Mouse (Mus musculus): ENCODE data around the gene Smim10l1. TPM values are rescaled to one million over a fixed set of nuclear protein-coding genes. Genes with fewer than 3 reads are reported as not detected.
A peak's percentile ranks its signal among the peaks of the same experiment; 100 is the strongest.

Gene Smim10l1
- 41.0 and 43.3 TPM in 2 replicates for polyA plus RNA-seq (2014; fragmentation: Nextera tagmentation; extraction: Ambion mirVana)

- Histone ChIP-seq H3K27ac (ENCODE audit: low read depth, low read length) (peak within 1 kb of the TSS; percentile 92), H3K9me3 (ENCODE audit: control insufficient read depth, low read length) (no peaks in the 10 kb centered on the region), H3K4me1 (replicated peaks; ENCODE audit: control insufficient read depth, insufficient read depth, low read length) (no peaks in the 10 kb centered on the region), H3K4me2 (peak within 1 kb of the TSS; percentile 75), H3K4me3 (ENCODE audit: low read depth, low read length) (peak within 1 kb of the TSS; percentile 81), H3K9ac (ENCODE audit: low read depth, low read length) (peak within 1 kb of the TSS; percentile 88), H3K36me3 (ENCODE audit: control insufficient read depth, insufficient read depth, low read length) (no peaks in the 10 kb centered on the region; the same call in 1 of the 2 replicates), H3K27me3 (replicated peaks; ENCODE audit: control insufficient read depth, insufficient read depth, low read length) (no peaks in the 10 kb centered on the region)
- DNase-seq (ENCODE audit: low spot score) = no peak
- ATAC-seq (replicated peaks; ENCODE audit: low FRiP score) = no peak
These were observed at the start of gene Smim10l1 for GRCm38 (mm10) chr6:133104609-133104921. Gene Smim10l1 (plus strand): TSS chr6:133104909.

- ATAC-seq (replicated peaks; ENCODE audit: low FRiP score) (no peak), DNase-seq (ENCODE audit: low spot score) (no peak)
- Histone ChIP-seq H3K9ac (ENCODE audit: low read depth, low read length) (no peak within 1 kb of the TSS), H3K36me3 (ENCODE audit: control insufficient read depth, insufficient read depth, low read length) (no peaks in the 10 kb centered on the region), H3K27me3 (replicated peaks; ENCODE audit: control insufficient read depth, insufficient read depth, low read length) (no peaks in the 10 kb centered on the region), H3K9me3 (ENCODE audit: control insufficient read depth, low read length) (no peaks in the 10 kb centered on the region), H3K4me2 (no peak within 1 kb of the TSS), H3K4me3 (ENCODE audit: low read depth, low read length) (no peak within 1 kb of the TSS), H3K4me1 (replicated peaks; ENCODE audit: control insufficient read depth, insufficient read depth, low read length) (no peaks in the 10 kb centered on the region), H3K27ac (ENCODE audit: low read depth, low read length) (no peak within 1 kb of the TSS)
These were observed 49.0 kb upstream of the Smim10l1 start, which contains the start of gene Tas2r140 for GRCm38 (mm10) chr6:133055716-133056115. Gene Tas2r140 (minus strand): TSS chr6:133055816.

GRCm38 (mm10) chr6:133092226-133092625 is 12.5 kb upstream of the Smim10l1 start:
- ATAC-seq (replicated peaks; ENCODE audit: low FRiP score) (no peak), DNase-seq (ENCODE audit: low spot score) (no peak)
- Histone ChIP-seq H3K27me3 (replicated peaks; ENCODE audit: control insufficient read depth, insufficient read depth, low read length) (no peaks in the 10 kb centered on the region), H3K36me3 (ENCODE audit: control insufficient read depth, insufficient read depth, low read length) (no peaks in the 10 kb centered on the region), H3K27ac (ENCODE audit: low read depth, low read length) (no peak overlapping the region), H3K9ac (ENCODE audit: low read depth, low read length) (no peak overlapping the region), H3K4me1 (replicated peaks; ENCODE audit: control insufficient read depth, insufficient read depth, low read length) (no peaks in the 10 kb centered on the region), H3K4me3 (ENCODE audit: low read depth, low read length) (no peak overlapping the region), H3K9me3 (ENCODE audit: control insufficient read depth, low read length) (no peaks in the 10 kb centered on the region), H3K4me2 (no peak overlapping the region)
- WGBS = 86% methylated on average over 8 of the region's 8 CpGs

- Histone ChIP-seq H3K27ac (ENCODE audit: low read depth, low read length) (no peak overlapping the region), H3K9me3 (ENCODE audit: control insufficient read depth, low read length) (no peaks in the 10 kb centered on the region), H3K4me1 (replicated peaks; ENCODE audit: control insufficient read depth, insufficient read depth, low read length) (no peaks in the 10 kb centered on the region), H3K9ac (ENCODE audit: low read depth, low read length) (no peak overlapping the region), H3K27me3 (replicated peaks; ENCODE audit: control insufficient read depth, insufficient read depth, low read length) (no peaks in the 10 kb centered on the region), H3K4me2 (no peak overlapping the region), H3K4me3 (ENCODE audit: low read depth, low read length) (no peak overlapping the region), H3K36me3 (ENCODE audit: control insufficient read depth, insufficient read depth, low read length) (no peaks in the 10 kb centered on the region; the same call in 1 of the 2 replicates)
- ATAC-seq (replicated peaks; ENCODE audit: low FRiP score) (no peak), DNase-seq (ENCODE audit: low spot score) (no peak)
- 29% methylated on average over 1 of the region's 1 CpGs for WGBS
These were observed 2.3 kb upstream of the Smim10l1 start for GRCm38 (mm10) chr6:133102430-133102829.

GRCm38 (mm10) chr6:133104922-133105859 is 482 bp downstream of the Smim10l1 start:
- Histone ChIP-seq H3K4me1 (replicated peaks; ENCODE audit: control insufficient read depth, insufficient read depth, low read length) (no peaks in the 10 kb centered on the region), H3K9ac (ENCODE audit: low read depth, low read length) (peak overlapping the region; percentile 88), H3K9me3 (ENCODE audit: control insufficient read depth, low read length) (no peaks in the 10 kb centered on the region), H3K4me3 (ENCODE audit: low read depth, low read length) (peak overlapping the region; percentile 81), H3K27ac (ENCODE audit: low read depth, low read length) (peak overlapping the region; percentile 92), H3K27me3 (replicated peaks; ENCODE audit: control insufficient read depth, insufficient read depth, low read length) (no peaks in the 10 kb centered on the region), H3K36me3 (ENCODE audit: control insufficient read depth, insufficient read depth, low read length) (peaks cover 2% of the 10 kb centered on the region; the same call in 1 of the 2 replicates), H3K4me2 (peak overlapping the region; percentile 75)
- WGBS = 2% methylated on average over 61 of the region's 62 CpGs
- ATAC-seq (replicated peaks; ENCODE audit: low FRiP score) (peak; percentile 97), DNase-seq (ENCODE audit: low spot score) (peak; percentile 78)

Other genes with a start within 250 kb of the Smim10l1 start
- gene Tas2r116, start 249.5 kb upstream of the Smim10l1 start, polyA plus RNA-seq (2014; fragmentation: Nextera tagmentation; extraction: Ambion mirVana) = not detected in 2 replicates
- not detected in 2 replicates for gene Tas2r110, start 236.9 kb upstream of the Smim10l1 start, polyA plus RNA-seq (2014; fragmentation: Nextera tagmentation; extraction: Ambion mirVana)
- gene Tas2r113, start 211.9 kb upstream of the Smim10l1 start, polyA plus RNA-seq (2014; fragmentation: Nextera tagmentation; extraction: Ambion mirVana) = not detected in 2 replicates
- gene Tas2r125, start 195.3 kb upstream of the Smim10l1 start, polyA plus RNA-seq (2014; fragmentation: Nextera tagmentation; extraction: Ambion mirVana) = not detected in 2 replicates
- not detected in 2 replicates for gene Tas2r129, start 153.8 kb upstream of the Smim10l1 start, polyA plus RNA-seq (2014; fragmentation: Nextera tagmentation; extraction: Ambion mirVana)
- not detected in 2 replicates for gene Tas2r131, start 147.0 kb upstream of the Smim10l1 start, polyA plus RNA-seq (2014; fragmentation: Nextera tagmentation; extraction: Ambion mirVana)
- gene Tas2r109, start 123.9 kb upstream of the Smim10l1 start, polyA plus RNA-seq (2014; fragmentation: Nextera tagmentation; extraction: Ambion mirVana) = not detected in 2 replicates
- gene Tas2r103, start 67.8 kb upstream of the Smim10l1 start, polyA plus RNA-seq (2014; fragmentation: Nextera tagmentation; extraction: Ambion mirVana) = not detected in 2 replicates
- not detected in 2 replicates for gene Tas2r140, start 49.1 kb upstream of the Smim10l1 start, polyA plus RNA-seq (2014; fragmentation: Nextera tagmentation; extraction: Ambion mirVana)
- not detected in 2 replicates for gene 5530400C23Rik, start 187.3 kb downstream of the Smim10l1 start, polyA plus RNA-seq (2014; fragmentation: Nextera tagmentation; extraction: Ambion mirVana)

All from liver, embryonic 11.5 days (tissue).